Mouse (Mus musculus): Measurements from ENCODE around the gene Gm5868. TPM values are rescaled to one million over a fixed set of nuclear protein-coding genes. Genes with fewer than 3 reads are reported as not detected.

Gene Gm5868
- polyA plus RNA-seq, 1 experiment from 2014 or later: 0.27 TPM

DNA sequence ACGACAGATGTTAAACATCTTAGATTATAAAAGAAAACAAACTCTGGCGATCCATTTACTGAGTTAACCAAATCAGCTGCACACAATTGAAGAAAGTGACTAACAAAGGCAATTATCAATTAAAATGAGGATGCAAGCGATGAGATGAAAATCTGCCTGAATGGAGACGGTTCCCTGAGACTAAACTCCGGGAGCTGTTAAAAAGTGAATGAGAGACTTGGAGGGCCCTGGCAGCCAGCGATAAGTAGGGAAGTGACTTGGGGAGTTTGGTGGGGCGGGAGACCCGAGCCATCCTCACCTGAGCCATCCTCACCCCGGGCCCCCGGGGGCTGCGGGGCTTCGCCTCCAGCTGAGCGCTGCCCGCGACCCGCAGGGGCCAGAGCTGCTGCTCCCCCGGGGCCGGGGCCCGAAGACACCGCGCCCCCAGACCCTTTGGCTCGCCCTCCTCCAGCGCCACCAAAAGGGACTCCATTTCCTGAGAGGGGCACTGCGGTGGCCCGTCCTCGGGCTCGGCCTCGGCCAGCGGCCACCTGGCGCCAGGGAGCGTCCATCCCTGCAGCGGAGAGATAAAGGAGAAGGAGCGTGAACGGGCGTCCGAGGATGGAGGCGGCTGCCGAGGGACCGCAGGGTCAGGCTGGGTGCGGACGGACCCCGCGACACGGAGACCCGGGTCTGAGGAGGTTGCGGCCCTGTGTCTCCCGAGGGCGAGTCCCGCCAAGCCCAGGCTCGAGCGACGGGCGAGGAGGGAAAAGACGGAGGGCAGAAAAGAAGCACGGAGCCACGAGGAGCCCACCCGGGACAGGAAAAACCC lies 28.4 kb downstream of the Gm5868 start:
- Histone ChIP-seq H3K9me3 (replicated peaks; ENCODE audit: control insufficient read depth, low read length) (no peaks in the 10 kb centered on the region), H3K4me3 (replicated peaks; ENCODE audit: low read length) (peak overlapping the region; percentile 95), H3K27ac (ENCODE audit: low read length) (peak overlapping the region; percentile 73), H3K4me2 (ENCODE audit: low read depth, low read length) (peak overlapping the region; percentile 84), H3K9ac (ENCODE audit: low read length) (peak overlapping the region; percentile 95), H3K27me3 (ENCODE audit: control insufficient read depth, insufficient read depth, low read length) (no peaks in the 10 kb centered on the region), H3K36me3 (ENCODE audit: control insufficient read depth, insufficient read depth, low read length) (peaks cover 3% of the 10 kb centered on the region; the same call in 1 of the 2 replicates), H3K4me1 (ENCODE audit: control insufficient read depth, insufficient read depth, low read length) (no peaks in the 10 kb centered on the region)
- under 1% methylated on average over 57 of the region's 57 CpGs for WGBS
- peak; percentile 66 for ATAC-seq (ENCODE audit: insufficient read depth, low FRiP score)

DNA sequence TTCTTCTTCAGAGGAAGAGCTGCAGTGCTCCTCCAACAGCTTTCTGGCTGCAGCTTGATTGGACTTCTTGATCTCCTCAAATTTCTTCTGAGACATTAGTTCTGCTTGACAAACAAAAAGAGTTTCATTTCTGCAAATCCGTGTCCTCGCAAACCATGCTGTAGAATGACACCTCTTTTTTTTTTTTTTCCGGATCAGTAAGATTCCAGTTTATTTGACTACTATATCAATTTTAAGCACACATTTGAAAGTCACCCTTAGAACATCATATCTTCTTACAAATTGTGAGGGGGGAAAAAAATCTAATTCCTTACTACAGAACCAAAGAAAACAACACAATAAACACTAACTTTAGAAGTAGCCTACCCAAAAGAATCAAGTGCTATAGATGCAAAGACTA lies 31.1 kb downstream of the Gm5868 start:
- peaks cover 3% of the 10 kb centered on the region; the same call in 1 of the 2 replicates for H3K36me3 ChIP-seq (ENCODE audit: control insufficient read depth, insufficient read depth, low read length)
- 78% methylated on average over 3 of the region's 3 CpGs for WGBS
- H3K27ac ChIP-seq (ENCODE audit: low read length): no peak overlapping the region
- H3K4me1 ChIP-seq (ENCODE audit: control insufficient read depth, insufficient read depth, low read length): no peaks in the 10 kb centered on the region
- no peaks in the 10 kb centered on the region for H3K9me3 ChIP-seq (replicated peaks; ENCODE audit: control insufficient read depth, low read length)
- H3K4me2 ChIP-seq (ENCODE audit: low read depth, low read length): no peak overlapping the region
- no peak for ATAC-seq (ENCODE audit: insufficient read depth, low FRiP score)
- no peak overlapping the region for H3K4me3 ChIP-seq (replicated peaks; ENCODE audit: low read length)
- no peak overlapping the region for H3K9ac ChIP-seq (ENCODE audit: low read length)
- H3K27me3 ChIP-seq (ENCODE audit: control insufficient read depth, insufficient read depth, low read length): no peaks in the 10 kb centered on the region

DNA sequence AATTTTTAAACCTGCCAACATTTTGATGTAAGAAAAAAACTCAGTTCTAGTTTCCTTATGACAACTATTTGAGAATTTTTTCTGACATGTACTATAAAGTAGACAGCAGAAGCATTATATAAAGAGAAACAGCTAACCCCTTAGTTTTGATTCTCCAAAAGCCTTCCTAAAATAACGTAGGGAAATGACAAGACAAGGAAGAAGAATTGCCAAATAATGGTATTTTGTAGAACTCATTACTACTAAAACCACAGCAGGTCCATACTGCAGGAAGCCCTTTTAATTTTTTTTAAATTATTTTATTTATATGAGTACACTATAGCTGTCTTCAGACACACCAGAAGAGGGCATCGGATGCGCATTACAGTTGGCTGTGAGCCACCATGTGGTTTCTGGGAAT lies 36.1 kb downstream of the Gm5868 start:
- H3K4me2 ChIP-seq (ENCODE audit: low read depth, low read length): no peak overlapping the region
- no peak for ATAC-seq (ENCODE audit: insufficient read depth, low FRiP score)
- 90% methylated on average over 3 of the region's 3 CpGs for WGBS

More for the DNA sequence above, 36.1 kb downstream of the Gm5868 start:
- H3K27ac ChIP-seq (ENCODE audit: low read length): no peak overlapping the region
- H3K27me3 ChIP-seq (ENCODE audit: control insufficient read depth, insufficient read depth, low read length): no peaks in the 10 kb centered on the region
- no peak overlapping the region for H3K4me3 ChIP-seq (replicated peaks; ENCODE audit: low read length)
- no peaks in the 10 kb centered on the region for H3K9me3 ChIP-seq (replicated peaks; ENCODE audit: control insufficient read depth, low read length)
- peaks cover 3% of the 10 kb centered on the region; the same call in 1 of the 2 replicates for H3K36me3 ChIP-seq (ENCODE audit: control insufficient read depth, insufficient read depth, low read length)
- no peaks in the 10 kb centered on the region for H3K4me1 ChIP-seq (ENCODE audit: control insufficient read depth, insufficient read depth, low read length)
- no peak overlapping the region for H3K9ac ChIP-seq (ENCODE audit: low read length)

Other genes with a start within 250 kb of the Gm5868 start
- 1.9 and 3.5 TPM in 2 replicates for gene Corin, start 83.1 kb downstream of the Gm5868 start, polyA plus RNA-seq (2015; fragmentation: Nextera tagmentation; extraction: Ambion mirVana)
- gene Nfxl1, start 27.9 kb downstream of the Gm5868 start, polyA plus RNA-seq (2015; fragmentation: Nextera tagmentation; extraction: Ambion mirVana): 13.9 and 14.6 TPM in 2 replicates
- gene Zar1, start 6.3 kb downstream of the Gm5868 start, polyA plus RNA-seq (2015; fragmentation: Nextera tagmentation; extraction: Ambion mirVana): 0.09 TPM in 1 of 2 replicates, not detected in the other
- not detected in 2 replicates for gene Cnga1, start 56.7 kb upstream of the Gm5868 start, polyA plus RNA-seq (2015; fragmentation: Nextera tagmentation; extraction: Ambion mirVana)
- 21.3 and 28.1 TPM in 2 replicates for gene Nipal1, start 60.2 kb upstream of the Gm5868 start, polyA plus RNA-seq (2015; fragmentation: Nextera tagmentation; extraction: Ambion mirVana)
- 0.26 and 0.34 TPM in 2 replicates for gene Txk, start 165.2 kb upstream of the Gm5868 start, polyA plus RNA-seq (2015; fragmentation: Nextera tagmentation; extraction: Ambion mirVana)

Data from stomach, embryonic 16.5 days (tissue).